Mouse (Mus musculus): ENCODE measurements around the gene Pdyn. TPM values are rescaled to one million over a fixed set of nuclear protein-coding genes. Genes with fewer than 3 reads are reported as not detected.

Gene Pdyn
- polyA plus RNA-seq, 1 experiment: not detected

DNA sequence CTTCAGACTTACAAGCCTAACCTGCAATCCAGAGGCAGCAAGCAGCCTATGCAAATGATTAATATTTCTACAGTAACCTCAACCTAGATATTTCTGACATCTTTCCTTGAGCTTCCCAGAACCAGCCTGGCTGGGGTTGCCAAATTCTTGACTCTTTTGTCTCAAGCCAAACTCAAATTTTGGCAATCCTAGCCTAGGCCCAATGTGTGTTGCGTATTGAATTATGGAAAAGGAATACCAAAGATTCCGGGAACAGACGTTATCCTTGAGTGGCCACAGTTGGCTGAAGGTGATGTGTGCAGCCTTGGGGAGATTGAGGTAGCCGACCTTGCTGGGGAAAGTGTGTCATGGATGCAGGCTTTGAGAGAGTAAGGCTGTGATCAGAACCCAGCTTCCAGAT is 40.8 kb downstream of the Pdyn start:
- H3K27me3 ChIP-seq (replicated peaks; ENCODE audit: control insufficient read depth, insufficient read depth, low read length): no peaks in the 10 kb centered on the region
- no peak overlapping the region for H3K4me3 ChIP-seq (ENCODE audit: insufficient read depth, low read depth, low read length)
- DNase-seq: peak; percentile 37
- H3K36me3 ChIP-seq (ENCODE audit: control insufficient read depth, insufficient read depth, low read length): no peaks in the 10 kb centered on the region
- H3K4me1 ChIP-seq (ENCODE audit: control insufficient read depth, insufficient read depth, low read length): peaks cover 6% of the 10 kb centered on the region
- no peak overlapping the region for H3K27ac ChIP-seq (ENCODE audit: insufficient read depth, low read depth, low read length)
- TF ChIP-seq POLR2A (IDR thresholded peaks at IDR 0.05; ENCODE audit: low read depth, low read length): no peak
- TF ChIP-seq CTCF (conservative IDR thresholded peaks at IDR 0.05; ENCODE audit: insufficient read depth, insufficient read length, low read depth, low read length): no peak
- 69% methylated on average over 4 of the region's 4 CpGs for WGBS

DNA sequence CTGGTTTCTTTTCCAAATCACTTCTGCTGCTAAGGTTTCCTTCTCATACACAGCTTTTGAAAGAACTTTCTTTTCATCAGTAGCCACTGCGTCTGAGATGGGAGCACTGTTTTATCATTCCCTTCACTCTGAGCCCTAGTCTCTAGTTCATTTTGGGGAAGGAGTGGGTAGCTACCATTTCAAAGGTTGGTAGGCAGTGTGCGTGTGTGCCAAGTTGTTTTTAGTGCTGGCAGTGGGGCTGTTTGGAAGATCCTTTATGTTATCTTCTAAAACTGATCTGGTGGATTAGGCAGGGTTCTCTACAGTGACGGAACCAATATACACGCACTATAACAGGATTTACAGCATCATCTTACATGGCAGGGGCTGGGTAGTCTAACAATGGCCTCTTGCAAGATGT is 44.6 kb downstream of the Pdyn start:
- DNase-seq: no peak
- Histone ChIP-seq H3K4me3 (ENCODE audit: insufficient read depth, low read depth, low read length) (no peak overlapping the region), H3K27ac (ENCODE audit: insufficient read depth, low read depth, low read length) (no peak overlapping the region), H3K36me3 (ENCODE audit: control insufficient read depth, insufficient read depth, low read length) (no peaks in the 10 kb centered on the region), H3K4me1 (ENCODE audit: control insufficient read depth, insufficient read depth, low read length) (peaks cover 2% of the 10 kb centered on the region), H3K27me3 (replicated peaks; ENCODE audit: control insufficient read depth, insufficient read depth, low read length) (no peaks in the 10 kb centered on the region)
- WGBS: 95% methylated on average over 4 of the region's 4 CpGs
- TF ChIP-seq CTCF (conservative IDR thresholded peaks at IDR 0.05; ENCODE audit: insufficient read depth, insufficient read length, low read depth, low read length) (no peak), POLR2A (IDR thresholded peaks at IDR 0.05; ENCODE audit: low read depth, low read length) (no peak)

GRCm38 (mm10) chr2:129654233-129654950 is 45.3 kb downstream of the Pdyn start:
- Histone ChIP-seq H3K27me3 (replicated peaks; ENCODE audit: control insufficient read depth, insufficient read depth, low read length) (no peaks in the 10 kb centered on the region), H3K36me3 (ENCODE audit: control insufficient read depth, insufficient read depth, low read length) (no peaks in the 10 kb centered on the region), H3K4me1 (ENCODE audit: control insufficient read depth, insufficient read depth, low read length) (no peaks in the 10 kb centered on the region), H3K27ac (ENCODE audit: insufficient read depth, low read depth, low read length) (no peak overlapping the region), H3K4me3 (ENCODE audit: insufficient read depth, low read depth, low read length) (no peak overlapping the region)
- TF ChIP-seq POLR2A (IDR thresholded peaks at IDR 0.05; ENCODE audit: low read depth, low read length) (no peak), CTCF (conservative IDR thresholded peaks at IDR 0.05; ENCODE audit: insufficient read depth, insufficient read length, low read depth, low read length) (no peak)
- 88% methylated on average over 4 of the region's 4 CpGs for WGBS
- no peak for DNase-seq

- H3K36me3 ChIP-seq (ENCODE audit: control insufficient read depth, insufficient read depth, low read length): no peaks in the 10 kb centered on the region
- no peaks in the 10 kb centered on the region for H3K4me1 ChIP-seq (ENCODE audit: control insufficient read depth, insufficient read depth, low read length)
- no peak overlapping the region for H3K4me3 ChIP-seq (ENCODE audit: insufficient read depth, low read depth, low read length)
- WGBS: 90% methylated on average over 2 of the region's 2 CpGs
- no peak overlapping the region for H3K27ac ChIP-seq (ENCODE audit: insufficient read depth, low read depth, low read length)
- TF ChIP-seq CTCF (conservative IDR thresholded peaks at IDR 0.05; ENCODE audit: insufficient read depth, insufficient read length, low read depth, low read length) (no peak), POLR2A (IDR thresholded peaks at IDR 0.05; ENCODE audit: low read depth, low read length) (no peak)
- H3K27me3 ChIP-seq (replicated peaks; ENCODE audit: control insufficient read depth, insufficient read depth, low read length): no peaks in the 10 kb centered on the region
- no peak for DNase-seq
Measured at GRCm38 (mm10) chr2:129653632-129654031, 46.0 kb downstream of the Pdyn start.

- Histone ChIP-seq H3K36me3 (ENCODE audit: control insufficient read depth, insufficient read depth, low read length) (no peaks in the 10 kb centered on the region), H3K27me3 (replicated peaks; ENCODE audit: control insufficient read depth, insufficient read depth, low read length) (no peaks in the 10 kb centered on the region), H3K4me1 (ENCODE audit: control insufficient read depth, insufficient read depth, low read length) (no peaks in the 10 kb centered on the region), H3K27ac (ENCODE audit: insufficient read depth, low read depth, low read length) (no peak overlapping the region), H3K4me3 (ENCODE audit: insufficient read depth, low read depth, low read length) (no peak overlapping the region)
- DNase-seq: no peak
- WGBS: 57% methylated on average over 4 of the region's 4 CpGs
- TF ChIP-seq CTCF (conservative IDR thresholded peaks at IDR 0.05; ENCODE audit: insufficient read depth, insufficient read length, low read depth, low read length): no peak
- no peak for TF ChIP-seq POLR2A (IDR thresholded peaks at IDR 0.05; ENCODE audit: low read depth, low read length)
Measured at GRCm38 (mm10) chr2:129652616-129653015, 47.0 kb downstream of the Pdyn start.

Other genes with a start within 250 kb of the Pdyn start
- gene F830045P16Rik, start 163.2 kb downstream of the Pdyn start, polyA plus RNA-seq (2012; rRNA removed): not detected in 2 replicates
- gene Sirpa, start 107.0 kb downstream of the Pdyn start, polyA plus RNA-seq (2012; rRNA removed): 106 and 110 TPM in 2 replicates
- 17.7 and 21.1 TPM in 2 replicates for gene Stk35, start 100.7 kb upstream of the Pdyn start, polyA plus RNA-seq (2012; rRNA removed)

All from kidney, adult 2 months (tissue).